Mouse (Mus musculus) liver, postnatal 0 days (tissue): ENCODE data around the gene Sox5.

Experiments
- CTCF ChIP-seq: sonication (generic); IDR thresholded peaks from 2 replicates; pipeline ENCODE4 v1.5.1; 2016; ENCODE audit warnings: antibody characterized with exemption, low read depth
- EP300 ChIP-seq: IDR thresholded peaks from 2 replicates; pipeline ENCODE4 v1.6.1; 2016; ENCODE audit warnings: antibody characterized with exemption, low read depth, mild to moderate bottlenecking

DNA sequence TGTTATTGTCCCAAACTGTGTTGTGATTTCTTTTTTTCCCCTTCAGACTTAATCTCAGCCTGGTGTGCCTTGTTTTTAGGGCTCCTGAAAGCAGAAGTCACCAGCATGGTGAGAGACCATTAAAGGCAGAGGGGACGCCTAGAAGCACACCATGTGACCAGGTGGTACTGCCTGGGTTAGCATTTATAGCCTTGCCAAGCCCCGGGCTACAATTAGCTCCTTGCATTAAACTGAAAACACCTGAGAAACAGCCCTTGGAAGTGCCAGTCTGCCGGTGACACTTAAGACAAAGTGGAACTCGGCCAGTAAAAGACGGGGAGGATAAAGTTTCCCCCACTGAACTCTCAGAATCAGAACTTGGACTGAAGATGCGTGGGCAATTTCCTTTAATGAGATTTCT, 318.1 kb downstream of the Sox5 start:
- TF ChIP-seq EP300 (no peak), CTCF (no peak)
